ENCODE assay signal across 9 mouse cellular contexts in genomic region chr6:120199638-120200394, GRCm38 (mm10).
DNase-seq lines count a peak whose midpoint lies in the region; ATAC-seq and TF ChIP-seq lines count a peak whose summit lies in the region.
"Had no signal": no experiment of that assay in that cellular context is flagged by ENCODE, and none has a peak within 500 bp of the region (broad histone marks: within the 10 kb centered on the region; RNA-seq: fewer than 3 reads in every experiment).

No protein-coding gene starts in this region.

- H3K4me2 ChIP-seq in forebrain, postnatal 0 days (ENCODE audit: low read depth) = no peak overlapping the region
- no peak overlapping the region for H3K4me2 ChIP-seq in midbrain, embryonic 15.5 days

- H3K27ac ChIP-seq in ES-E14 (ENCODE audit: insufficient read depth, low read depth, low read length, poor library complexity, severe bottlenecking) = no peak overlapping the region
- no peak overlapping the region for H3K27ac ChIP-seq in forebrain, postnatal 0 days (ENCODE audit: low read depth, low read length)
- no peak overlapping the region for H3K27ac ChIP-seq in midbrain, embryonic 15.5 days
- H3K27ac ChIP-seq: limb, embryonic 10.5 days had no signal

- H3K27me3 ChIP-seq in forebrain, postnatal 0 days (ENCODE audit: insufficient read depth, low read length) = no peaks in the 10 kb centered on the region; the same call in 1 of the 2 replicates
- H3K27me3 ChIP-seq in midbrain, embryonic 15.5 days (replicated peaks) = peaks cover 3% of the 10 kb centered on the region; the same call in 1 of the 2 replicates

- no peak overlapping the region for H3K9ac ChIP-seq in ES-E14 (ENCODE audit: insufficient read depth, low read depth, low read length, poor library complexity, severe bottlenecking)
- no peak overlapping the region for H3K9ac ChIP-seq in forebrain, postnatal 0 days
- no peak overlapping the region for H3K9ac ChIP-seq in midbrain, embryonic 15.5 days

- peaks cover 6% of the 10 kb centered on the region; the same call in 1 of the 2 replicates for H3K36me3 ChIP-seq in ES-E14 (ENCODE audit: control insufficient read depth, insufficient read depth, low read length, poor library complexity, severe bottlenecking)
- no peaks in the 10 kb centered on the region for H3K36me3 ChIP-seq in forebrain, postnatal 0 days (ENCODE audit: insufficient read depth)
- H3K36me3 ChIP-seq in midbrain, embryonic 15.5 days (replicated peaks) = no peaks in the 10 kb centered on the region
- H3K36me3 ChIP-seq: limb, embryonic 10.5 days had no signal

- H3K4me3 ChIP-seq in ES-E14 (ENCODE audit: insufficient read depth in 1 of 2, low read depth in 1 of 2, low read length in 2 of 2, poor library complexity in 1 of 2, severe bottlenecking in 1 of 2) = no peak overlapping the region
- H3K4me3 ChIP-seq in forebrain, postnatal 0 days (ENCODE audit: low read depth, low read length) = no peak overlapping the region
- no peak overlapping the region for H3K4me3 ChIP-seq in midbrain, embryonic 15.5 days
- H3K4me3 ChIP-seq: limb, embryonic 10.5 days had no signal

- in situ Hi-C loops in ES-E14 (cut with MboI; ENCODE audit: low sequenced_read_pairs in 2 of 2, unreplicated experiment in 2 of 2) = loop anchor here (10.0 to 25.0 kb wide), 3 partner anchors 265 to 715 kb away; partner anchors contain the start of gene Fbxl14 (in 1 of the 2)

- peak; percentile 24 for DNase-seq in 3T3-L1 (ENCODE audit: low read depth, low spot score)
- peak; percentile 84 for DNase-seq in ES-E14 (ENCODE audit: low read depth, low spot score)
- no peak for DNase-seq in forebrain, postnatal 0 days
- no peak for DNase-seq in urinary bladder, postnatal 36 days (ENCODE audit: low spot score in 2 of 2)
- DNase-seq in urinary bladder, adult 2 months (ENCODE audit: low spot score) = no peak
- no peak for DNase-seq in right cerebral cortex, postnatal 36 days (ENCODE audit: low spot score in 2 of 2)
- no peak for DNase-seq in adrenal gland, postnatal 4 days (ENCODE audit: low spot score in 2 of 2)

- WGBS in forebrain, postnatal 0 days = 25% methylated on average over 10 of the region's 10 CpGs
- WGBS in midbrain, embryonic 15.5 days = 20% methylated on average over 10 of the region's 10 CpGs

- peak; percentile 43 for ATAC-seq in forebrain, postnatal 0 days
- peak; percentile 44; the same call in 1 of the 2 replicates for ATAC-seq in midbrain, embryonic 15.5 days (replicated peaks)

- H3K9me3 ChIP-seq in ES-E14 (ENCODE audit: control insufficient read depth, insufficient read depth, low read depth, low read length) = no peaks in the 10 kb centered on the region
- H3K9me3 ChIP-seq in forebrain, postnatal 0 days (ENCODE audit: low read length) = no peaks in the 10 kb centered on the region
- H3K9me3 ChIP-seq in midbrain, embryonic 15.5 days = no peaks in the 10 kb centered on the region
- H3K9me3 ChIP-seq: limb, embryonic 10.5 days had no signal

- peaks cover 0 to 13% of the 10 kb centered on the region in 2 experiments; a peak in 1 of 4 replicates for H3K4me1 ChIP-seq in ES-E14 (ENCODE audit: control insufficient read depth in 2 of 2, insufficient read depth in 2 of 2, low read length in 2 of 2, poor library complexity in 1 of 2)
- H3K4me1 ChIP-seq in forebrain, postnatal 0 days (ENCODE audit: insufficient read depth) = 0 out of 2 replicates have a peak, but pooled peaks cover 4% of the 10 kb centered on the region
- peaks cover 12% of the 10 kb centered on the region for H3K4me1 ChIP-seq in midbrain, embryonic 15.5 days

- no peak for TF ChIP-seq CTCF in forebrain, postnatal 0 days (IDR thresholded peaks at IDR 0.05; ENCODE audit: low read depth)

TF ChIP-seq in ES-E14, 5 proteins besides CTCF, POLR2A, EP300 and RAD21:
- TF ChIP-seq ZC3H11A (IDR thresholded peaks at IDR 0.05; ENCODE audit: borderline replicate concordance, low read depth, low read length) = 0 out of 2 replicates have a peak, but pooled peaks have one; percentile 5
- TF ChIP-seq HCFC1 (IDR thresholded peaks at IDR 0.05; ENCODE audit: borderline replicate concordance, insufficient read depth, low read length) = no peak

Comparison
In these comparisons a context has a peak if more than half of its experiments do, and no peak if none do; other contexts are left out.
1. DNase-seq: peak in 3T3-L1 (single experiment) and ES-E14 (single experiment); none in forebrain, postnatal 0 days (single experiment), urinary bladder, postnatal 36 days (0 of 2), urinary bladder, adult 2 months (single experiment), right cerebral cortex, postnatal 36 days (0 of 2) and adrenal gland, postnatal 4 days (0 of 2).